Mouse (Mus musculus) adrenal gland, adult (tissue): ENCODE data around the gene Hspe1.
A peak's percentile ranks its signal among the peaks of the same experiment; 100 is the strongest.
"Not testable (repeated sequence)": the region's sequence is repeated elsewhere in the genome, so short reads cannot be mapped to it uniquely, and the experiment has no call there.

Experiments used
- DNase-seq, 2 experiments: peaks; one replicate each; pipeline ENCODE4 v3.0.0; 2022 to 2023; ENCODE audit warnings: low spot score in 1 of 2; ENCODE audit not compliant: inconsistent age in 2 of 2

Hspe1 gene

DNA sequence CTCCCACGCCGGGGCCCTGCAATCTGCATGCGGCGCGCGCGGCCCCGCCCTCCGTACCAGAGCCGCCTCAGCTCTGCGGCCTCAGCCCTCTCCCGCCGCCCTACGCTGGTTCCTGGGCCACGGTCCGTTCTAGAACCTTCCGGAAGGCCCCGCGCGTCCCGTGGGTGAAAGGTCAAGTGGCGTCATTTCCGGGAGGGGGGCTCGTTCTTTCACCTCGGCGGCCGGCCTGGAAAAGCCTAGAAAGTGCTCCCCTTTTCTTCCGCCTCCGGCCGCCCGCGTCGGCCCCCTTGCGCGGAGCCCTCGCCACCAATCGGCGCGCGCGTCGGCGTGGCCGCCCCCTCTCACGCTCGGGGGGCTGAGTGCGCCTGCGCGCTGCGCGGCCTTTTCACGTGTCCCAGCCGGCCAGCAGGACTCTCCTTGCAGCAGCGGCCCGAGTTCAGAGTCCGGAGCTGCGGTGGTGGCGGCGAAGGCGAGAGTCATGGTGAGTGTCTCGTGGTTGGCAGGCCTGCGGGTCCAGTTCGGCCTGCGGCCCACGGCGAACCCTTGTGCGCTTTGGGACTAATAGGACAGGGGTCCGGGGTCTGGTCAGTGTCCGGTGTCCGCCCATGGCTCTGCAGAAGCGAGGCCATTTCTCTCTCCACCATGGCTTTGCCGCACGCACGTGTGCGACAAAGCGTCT is at the start of gene Hspe1, which contains the start of gene Hspd1:
Gene Hspe1 (plus strand): TSS at position 201 of the 679 bp plus-strand sequence.
Gene Hspd1 (minus strand): TSS at position 312 of the 679 bp plus-strand sequence.
- DNase-seq, result peak; percentile 99 to 100

DNA sequence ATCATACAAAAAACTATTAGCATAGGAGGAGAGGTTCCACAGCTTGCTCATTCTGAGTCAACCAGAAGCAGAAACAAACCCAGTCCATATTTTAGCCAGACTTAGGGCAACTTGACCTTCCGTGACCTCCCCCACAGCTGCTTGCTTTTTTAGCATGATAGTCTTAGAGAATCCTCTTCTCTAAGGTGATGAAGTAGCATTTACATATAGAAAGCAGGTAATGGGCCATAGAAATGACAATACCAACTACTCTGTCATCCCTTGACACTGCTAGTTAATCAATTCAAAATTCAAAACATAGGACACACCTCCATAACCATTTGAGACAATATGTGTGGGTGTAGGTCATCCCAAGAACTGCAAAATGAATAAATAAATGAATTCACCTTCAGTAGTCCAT is 48.0 kb upstream of the Hspe1 start:
- DNase-seq, result no peak

DNA sequence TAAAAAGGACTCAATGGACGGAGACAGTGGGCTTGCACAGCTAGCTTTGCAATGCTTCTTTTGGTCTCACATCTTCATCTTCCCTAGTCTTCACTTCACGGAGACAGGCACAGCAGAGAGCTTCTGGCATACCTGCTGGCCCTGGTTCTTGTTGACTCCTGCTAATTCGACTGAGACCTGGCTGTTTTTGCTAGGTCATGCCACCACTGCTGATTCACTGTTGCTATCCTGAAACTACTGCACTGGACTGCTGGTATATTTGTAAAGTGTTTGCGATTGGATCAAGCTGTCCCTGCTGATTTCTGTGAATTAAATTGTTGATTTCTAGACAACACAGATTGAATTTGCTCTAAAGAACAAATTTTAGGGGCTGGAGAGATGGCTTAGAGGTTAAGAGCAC is 46.2 kb upstream of the Hspe1 start:
- DNase-seq, result no peak

DNA sequence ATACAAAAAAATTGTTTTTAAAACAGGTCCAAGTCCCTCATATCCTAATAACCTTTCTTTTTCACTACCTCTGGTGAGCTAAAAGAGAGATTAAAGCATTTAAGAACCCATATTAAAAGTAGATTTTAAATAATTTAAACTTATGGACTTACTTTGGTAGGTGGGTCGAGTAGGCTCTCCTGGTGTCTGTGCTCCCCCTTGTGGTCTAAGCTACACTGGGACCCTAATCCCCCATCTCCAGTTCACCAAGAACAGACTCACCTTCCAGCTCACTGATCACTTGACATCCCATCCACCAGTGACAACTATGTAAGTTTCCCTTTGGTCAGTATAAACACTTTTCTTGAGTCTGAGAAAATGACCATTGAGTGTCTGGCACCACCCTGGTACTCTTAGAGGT is 45.7 kb upstream of the Hspe1 start:
- no peak for DNase-seq

DNA sequence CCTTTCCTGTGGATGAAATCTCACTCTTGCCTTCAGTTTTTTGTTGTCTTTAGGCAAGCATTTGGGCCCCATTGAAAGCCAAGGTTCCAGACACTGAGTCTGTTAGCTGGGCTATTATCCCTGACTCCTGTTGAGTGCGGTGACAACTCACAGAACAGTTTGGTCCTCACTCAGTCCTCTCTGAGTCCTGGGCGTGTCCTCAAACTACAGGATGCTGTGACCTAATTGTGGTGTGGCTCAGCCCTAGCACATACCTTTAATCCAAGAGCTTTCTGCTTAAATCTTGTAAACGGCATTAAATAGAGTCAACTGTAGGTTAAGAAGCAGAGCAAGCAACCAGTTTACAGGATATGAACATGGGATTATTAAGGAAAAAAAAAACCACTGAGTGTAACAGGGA is 44.8 kb upstream of the Hspe1 start:
- no peak for DNase-seq

DNA sequence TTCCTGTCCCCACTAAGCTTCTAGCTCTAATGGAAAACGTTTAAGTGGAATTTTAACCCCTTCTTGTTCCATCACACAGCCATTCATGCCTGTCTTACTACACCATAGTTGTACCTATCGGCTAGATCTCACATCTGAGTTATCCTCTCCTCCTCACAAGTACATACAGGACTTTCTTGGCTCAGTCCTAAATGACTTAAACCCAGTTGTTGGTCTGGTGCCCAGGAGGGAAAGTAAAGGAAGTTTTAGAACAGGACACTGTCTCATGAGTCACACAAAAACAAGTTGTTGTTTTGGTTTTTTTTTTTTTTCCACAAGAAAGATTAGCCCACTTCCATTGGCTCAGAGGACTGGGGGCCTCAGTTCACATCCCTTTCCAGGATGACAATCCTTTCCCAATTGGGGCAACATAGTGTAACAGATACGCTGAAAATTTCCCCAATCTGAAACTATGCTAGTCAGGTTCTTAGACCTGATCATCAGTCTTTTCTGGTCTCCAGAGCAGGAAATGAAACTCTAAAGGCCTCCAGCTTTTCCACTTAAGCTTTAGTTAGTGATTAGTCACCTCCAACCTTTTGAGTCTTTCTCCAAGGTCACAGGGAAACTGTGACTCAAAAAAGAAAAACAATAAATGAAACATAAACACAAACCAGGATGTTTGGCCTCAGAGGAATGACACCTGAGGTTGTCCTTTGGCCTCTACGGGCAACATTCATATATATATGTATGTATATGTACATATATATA is 38.9 kb upstream of the Hspe1 start:
- peak in 1 of 2 experiments; percentile 56 for DNase-seq

DNA sequence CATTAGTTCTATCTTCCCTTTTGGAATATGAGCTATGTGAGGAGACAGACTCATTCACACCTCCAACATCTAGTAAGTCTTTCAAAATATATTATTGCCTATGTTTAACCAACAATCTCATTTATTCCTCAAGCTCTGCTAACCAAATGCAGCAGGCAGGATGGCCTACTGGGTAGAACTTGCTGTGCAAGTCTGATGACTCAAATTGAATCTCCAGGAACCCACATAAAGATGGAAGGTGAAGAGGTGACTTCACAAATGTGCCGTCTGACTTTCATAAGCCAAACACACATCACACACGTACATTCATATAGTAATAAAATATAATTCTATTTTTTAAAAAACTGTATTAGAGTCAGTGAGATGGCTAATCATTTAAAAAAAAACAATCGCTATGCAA is 36.3 kb upstream of the Hspe1 start:
- DNase-seq, result peak in 1 of 2 experiments; percentile 44

DNA sequence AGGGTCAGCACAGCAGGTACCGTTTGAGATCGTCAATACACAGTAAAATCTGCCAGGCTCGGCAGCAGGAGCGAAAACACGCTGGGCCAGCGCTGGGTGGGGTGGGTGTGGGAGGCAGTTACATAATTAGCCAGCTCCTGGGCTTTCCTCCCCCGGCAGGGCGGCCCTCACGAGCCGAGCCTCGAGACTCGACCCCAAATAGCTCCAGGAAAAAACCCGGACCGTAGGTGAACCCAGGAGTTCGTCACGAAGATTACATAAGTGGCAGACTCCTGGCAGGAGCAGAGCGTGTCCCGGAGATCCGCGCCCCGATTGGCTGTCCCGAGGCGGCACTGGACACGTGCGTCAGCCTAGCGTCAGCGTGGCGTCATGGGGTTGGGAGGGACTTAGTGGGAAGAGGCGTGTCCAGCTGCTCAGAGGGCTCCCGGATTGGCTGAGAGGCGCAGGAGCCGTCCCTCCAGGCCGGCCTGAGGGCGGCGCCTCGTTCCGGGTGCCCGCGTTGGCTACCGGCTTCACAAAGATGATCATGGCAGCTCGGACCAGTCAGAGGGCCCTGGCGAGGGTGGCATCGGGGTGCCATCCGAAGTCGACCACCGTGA is 35.5 kb upstream of the Hspe1 start, which contains the start of gene Coq10b:
Gene Coq10b (plus strand): TSS at position 416 of the 599 bp plus-strand sequence.
- peak; percentile 100 for DNase-seq

DNA sequence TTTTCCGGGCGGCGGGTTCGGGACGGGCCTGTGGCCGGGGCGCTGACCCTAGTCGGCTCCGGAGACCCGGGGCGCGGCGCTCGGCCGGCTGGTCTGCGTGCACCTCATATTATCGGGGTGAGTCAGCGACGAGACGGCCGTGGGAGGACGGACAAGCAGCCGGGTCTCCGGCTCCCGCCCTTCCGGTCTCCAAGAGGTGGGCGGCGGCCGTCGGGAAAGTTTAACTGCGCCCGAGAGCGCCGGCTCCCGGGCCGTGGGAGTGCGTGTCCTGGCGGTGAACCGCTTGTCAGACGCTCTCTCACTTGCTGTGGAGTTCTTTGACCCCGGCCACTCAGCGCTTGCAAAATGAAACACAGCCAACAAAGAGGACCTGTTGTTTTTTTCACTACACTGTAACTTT is 34.9 kb upstream of the Hspe1 start:
- peak in 1 of 2 experiments; percentile 92 for DNase-seq

DNA sequence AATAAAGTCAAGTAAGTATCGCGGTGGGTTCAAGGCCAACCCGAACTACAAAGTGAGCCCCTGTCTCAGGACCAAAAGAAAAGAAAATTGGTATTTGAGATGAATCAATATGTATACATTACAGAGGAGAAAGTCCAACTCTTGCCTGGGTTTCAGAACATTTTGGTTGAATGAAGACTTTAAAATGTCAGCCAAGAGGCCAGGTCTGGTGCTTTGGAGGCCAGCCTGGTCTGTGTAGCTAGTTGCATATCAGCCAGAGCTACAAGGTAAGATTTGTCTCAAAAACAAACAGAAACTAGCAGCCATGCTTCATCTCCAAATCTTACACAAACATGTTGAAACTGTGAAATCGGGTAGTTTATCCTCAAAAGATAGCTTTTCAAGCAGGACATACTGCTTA is 34.3 kb upstream of the Hspe1 start:
- DNase-seq, result peak in 1 of 2 experiments; percentile 63

DNA sequence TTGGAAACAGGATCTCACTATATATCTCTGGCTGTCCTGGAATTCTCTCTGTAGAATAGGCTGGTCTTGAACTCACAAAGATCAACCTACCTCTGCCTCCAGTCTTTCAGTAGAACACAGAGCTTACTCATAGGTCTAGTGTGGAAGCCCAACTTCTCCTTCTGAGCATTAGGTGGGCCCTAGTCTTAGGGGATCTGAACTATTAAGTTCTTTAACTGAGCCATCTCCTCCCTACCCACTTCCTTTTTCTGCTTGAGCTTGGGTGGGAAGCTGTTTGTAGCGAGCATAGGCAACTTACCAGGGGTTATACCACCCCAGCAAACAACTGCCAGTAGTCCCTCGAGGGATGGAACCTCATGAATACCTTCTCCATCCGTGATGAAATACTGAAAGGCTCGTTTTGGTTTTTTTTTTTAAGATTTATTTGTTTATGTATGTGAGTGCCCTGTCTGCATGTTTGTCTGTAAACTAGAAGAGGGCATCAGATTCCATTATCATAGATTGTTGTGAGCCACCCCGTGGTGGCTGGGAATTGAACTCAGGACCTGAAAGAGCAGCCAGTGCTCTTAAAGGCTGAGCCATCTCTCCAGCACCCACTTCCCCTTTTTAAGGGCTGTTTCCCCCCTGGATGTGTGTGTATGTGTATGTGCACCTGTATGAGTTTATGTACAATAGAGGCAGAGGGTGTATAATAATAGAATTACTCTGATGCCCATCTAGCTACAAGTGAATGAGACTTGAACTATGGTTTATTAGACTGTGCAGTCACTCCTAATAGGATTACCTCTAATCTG is 32.4 kb upstream of the Hspe1 start:
- DNase-seq, result peak in 1 of 2 experiments; percentile 31

DNA sequence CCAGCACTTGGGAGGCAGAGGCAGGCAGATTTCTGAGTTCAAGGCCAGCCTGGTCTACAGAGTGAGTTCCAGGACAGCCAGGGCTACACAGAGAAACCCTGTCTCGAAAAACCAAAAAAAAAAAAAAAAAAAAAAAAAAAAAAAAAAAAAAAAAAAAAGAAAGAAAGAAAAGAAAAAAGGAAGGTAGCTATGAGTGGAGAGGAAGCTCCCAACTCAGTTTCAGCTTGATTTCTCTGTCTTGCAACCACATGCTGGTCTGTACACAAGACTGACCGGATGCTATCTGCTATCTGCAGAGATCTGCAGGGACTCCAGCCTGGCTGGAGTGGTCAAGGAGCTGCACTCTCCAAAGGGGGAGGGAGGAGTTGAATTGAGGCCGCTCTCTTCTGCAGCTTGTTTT is 29.5 kb upstream of the Hspe1 start:
- DNase-seq, result not testable (repeated sequence)

DNA sequence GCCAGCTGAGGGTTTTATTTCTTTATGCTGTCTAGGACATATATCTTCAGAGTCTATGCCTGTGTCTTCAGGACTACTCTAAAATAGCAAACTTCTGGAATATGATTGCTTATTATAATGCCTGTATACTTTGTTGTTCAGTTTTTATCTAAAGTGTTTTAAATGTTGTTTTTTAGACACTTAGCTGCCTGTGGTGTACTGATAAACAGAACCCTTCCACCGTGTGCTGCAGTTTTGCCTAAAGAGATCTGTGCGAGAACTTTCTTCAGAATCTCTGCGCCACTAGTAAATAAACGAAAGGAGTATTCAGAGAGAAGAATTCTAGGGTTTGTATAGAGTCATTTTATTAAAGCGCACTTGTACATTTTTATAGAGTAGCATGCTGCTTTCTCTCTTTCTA is 26.8 kb upstream of the Hspe1 start:
- no peak for DNase-seq

DNA sequence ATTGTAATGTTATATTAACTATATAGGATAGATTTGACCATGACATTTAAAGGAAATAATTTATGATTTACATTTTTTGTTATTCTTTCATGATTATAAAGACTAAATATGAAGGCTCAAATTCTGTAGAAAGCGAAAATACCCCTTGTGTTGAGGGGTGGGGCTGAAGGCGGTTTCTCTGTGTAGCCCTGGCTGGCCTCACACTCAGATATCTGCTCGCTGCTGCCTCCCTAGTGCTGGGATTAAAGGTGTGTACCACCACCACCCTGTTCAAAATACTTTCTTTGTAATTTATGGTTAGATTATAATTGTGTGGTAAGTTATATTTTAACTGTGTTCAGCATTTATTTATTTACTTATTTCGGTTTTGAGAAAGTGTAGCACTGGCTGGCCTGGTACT is 26.2 kb upstream of the Hspe1 start:
- no peak for DNase-seq

DNA sequence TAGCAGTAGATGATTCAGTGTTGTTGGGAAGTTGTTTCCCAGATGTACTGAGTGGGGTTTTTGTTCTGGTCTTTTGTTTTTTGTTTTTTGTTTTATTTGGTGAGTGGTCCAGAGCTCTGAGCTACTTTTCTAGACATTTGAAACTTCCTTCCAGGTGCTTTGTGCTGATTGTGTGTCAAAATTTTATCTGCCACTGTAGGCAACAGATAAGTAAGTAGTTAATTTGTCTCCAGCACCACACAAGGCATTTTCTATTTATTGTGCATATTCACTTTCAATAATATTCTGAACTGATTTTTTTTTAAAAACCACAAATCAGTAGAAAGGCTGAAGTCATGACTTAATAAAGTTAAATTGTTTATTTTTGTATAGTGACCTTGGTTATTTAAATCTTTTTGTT is 15.6 kb upstream of the Hspe1 start:
- DNase-seq, result not testable (repeated sequence)

DNA sequence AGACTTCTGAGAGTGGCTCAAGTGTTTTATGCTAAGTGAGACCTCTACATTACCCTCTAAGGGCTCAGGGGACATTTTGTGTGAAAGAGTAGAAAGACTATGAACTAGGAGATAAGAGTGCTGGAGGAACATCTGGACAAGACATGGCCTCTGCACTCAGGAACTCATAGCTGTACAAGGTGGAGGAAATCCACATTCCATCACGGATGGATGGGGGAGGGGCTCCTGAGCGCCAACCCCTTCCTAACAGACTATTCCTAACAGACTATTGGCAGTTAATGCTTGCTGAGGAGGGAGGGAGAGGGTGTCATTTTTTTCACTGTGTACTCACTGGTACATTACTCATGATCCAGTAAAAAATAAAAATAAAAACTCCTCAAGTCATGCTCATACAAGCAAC is 13.2 kb upstream of the Hspe1 start:
- peak in 1 of 2 experiments; percentile 47 for DNase-seq

DNA sequence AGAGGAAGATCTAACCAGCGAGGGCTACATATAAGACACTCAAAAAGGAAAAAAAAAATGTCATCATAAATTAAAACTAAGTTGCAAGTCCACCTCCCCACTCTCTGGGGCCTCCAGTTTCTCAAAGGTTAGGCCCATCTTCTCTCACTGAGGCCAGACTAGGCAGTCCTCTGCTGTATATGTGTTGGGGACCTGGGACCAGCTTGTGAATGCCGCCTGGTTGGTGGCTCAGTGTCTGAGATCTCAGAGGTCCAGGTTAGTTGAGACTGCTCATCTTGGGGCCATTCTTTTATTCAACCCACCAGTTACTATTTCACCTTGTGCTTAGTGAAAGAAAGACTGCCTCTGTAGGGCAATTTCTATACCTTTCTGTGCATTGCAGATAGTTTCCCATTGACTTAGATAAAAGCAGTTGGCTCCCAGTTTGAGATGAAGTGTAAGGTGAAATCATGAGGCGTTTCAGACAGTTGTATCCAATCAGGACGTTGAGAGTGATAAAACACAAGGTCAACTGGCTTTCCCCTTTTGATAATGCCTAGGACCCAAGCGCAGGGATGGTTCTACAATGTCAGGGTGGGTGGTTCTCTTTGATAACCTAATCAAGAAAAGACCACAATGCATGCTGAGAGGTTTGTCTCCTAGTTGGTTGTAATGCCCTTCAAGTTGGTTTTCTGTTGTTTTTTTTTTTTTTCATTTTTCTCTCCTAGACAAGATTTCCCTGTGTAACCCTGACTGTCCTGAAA is 12.1 kb upstream of the Hspe1 start:
- peak in 1 of 2 experiments; percentile 62 for DNase-seq

DNA sequence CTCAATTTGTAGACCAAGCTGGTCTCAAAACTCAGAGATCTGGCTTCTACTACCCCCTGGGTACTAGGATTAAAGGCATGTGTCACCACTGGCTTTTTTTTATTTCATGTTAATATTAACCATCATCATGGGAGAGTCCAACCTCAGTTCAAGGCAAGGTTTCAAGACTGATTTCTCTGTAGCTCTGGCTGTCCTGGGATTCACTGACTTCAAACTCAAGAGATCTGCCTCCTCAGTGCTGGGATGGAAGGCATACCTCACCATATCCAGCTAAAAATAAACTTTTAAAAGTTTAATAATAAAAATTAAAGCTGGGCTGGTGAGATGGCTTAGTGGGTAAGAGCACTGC is 11.6 kb upstream of the Hspe1 start:
- peak in 1 of 2 experiments; percentile 47 for DNase-seq

DNA sequence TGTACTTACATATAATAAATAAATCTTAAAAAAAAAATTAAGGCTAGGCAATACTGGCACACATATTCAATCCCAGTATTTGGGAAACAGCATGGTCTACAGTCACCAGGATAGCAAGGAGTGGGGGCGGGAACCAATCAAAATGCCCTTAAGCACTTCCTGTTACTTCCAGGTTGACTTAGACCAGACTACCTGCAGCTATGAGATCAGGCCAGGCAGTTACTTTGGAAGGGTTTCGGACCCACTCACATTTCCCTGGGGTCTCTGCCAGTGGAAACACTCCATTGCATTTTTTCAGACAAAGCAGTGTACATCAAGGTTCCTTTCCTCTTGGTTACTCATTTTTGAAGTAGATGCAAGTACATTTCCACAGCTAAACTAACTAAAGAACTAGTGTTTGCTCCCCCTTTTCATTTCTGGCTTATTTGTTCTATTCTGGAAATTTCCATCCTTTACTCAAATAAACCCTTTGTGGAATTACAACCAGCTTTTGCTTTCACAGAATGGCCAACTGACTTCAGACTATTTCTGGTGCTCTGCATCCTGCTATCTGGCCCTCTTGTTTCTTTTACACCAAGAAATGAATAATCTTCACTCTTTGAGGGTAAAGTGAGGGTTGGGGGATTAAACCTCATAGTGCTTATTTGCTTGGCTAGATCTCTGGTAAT is 10.9 kb upstream of the Hspe1 start:
- peak; percentile 33 to 79 for DNase-seq

DNA sequence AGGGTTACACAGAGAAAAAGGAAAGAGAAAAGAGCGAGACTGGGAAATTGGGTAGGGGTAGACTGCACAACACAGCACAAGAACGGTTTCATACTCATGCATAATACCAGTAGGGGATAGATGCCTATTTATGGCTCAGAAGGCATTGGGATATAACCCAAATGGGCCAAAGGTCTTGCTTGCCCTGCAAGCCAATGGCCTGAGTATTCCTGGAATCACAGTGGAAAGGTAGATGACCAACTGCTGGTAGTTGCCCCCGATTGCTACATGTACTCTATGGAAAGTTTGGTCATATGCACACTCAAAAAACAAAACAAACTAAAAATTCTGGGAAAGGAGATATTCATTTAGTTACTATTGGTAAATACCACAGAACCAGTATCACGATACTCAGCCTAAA is 8.3 kb upstream of the Hspe1 start:
- DNase-seq, result peak in 1 of 2 experiments; percentile 47
